Mouse (Mus musculus) forebrain, embryonic 11.5 days (tissue): ENCODE measurements around the gene Ppp3ca. TPM values are rescaled to one million over a fixed set of nuclear protein-coding genes. Genes with fewer than 3 reads are reported as not detected.
A peak's percentile ranks its signal among the peaks of the same experiment; 100 is the strongest.

Experiments used
- ATAC-seq: fragments of 200-750 bp; cut with Nextera tagmentation; replicated peaks from 2 replicates; pipeline ENCODE4 v1.8.0; 2017; ENCODE audit warnings: moderate TSS enrichment; ENCODE audit not compliant: low FRiP score
- DNase-seq: peaks from one replicate; pipeline ENCODE4 v3.0.0-alpha.2; 2017; ENCODE audit warnings: low spot score
- H3K27ac ChIP-seq: fragments of 300-500 bp; sonication (generic); 2 replicates; pipeline ENCODE4 v1.5.1; 2014; ENCODE audit warnings: low read depth, low read length
- H3K27me3 ChIP-seq: fragments of 300-500 bp; sonication (generic); 2 replicates; pipeline ENCODE4 v1.6.1; 2014; ENCODE audit warnings: mild to moderate bottlenecking, low read length, mixed read lengths; ENCODE audit not compliant: control insufficient read depth, insufficient read depth
- H3K36me3 ChIP-seq: fragments of 300-500 bp; sonication (generic); 2 replicates; pipeline ENCODE4 v1.6.1; 2014; ENCODE audit warnings: mild to moderate bottlenecking, low read length, moderate library complexity, mixed read lengths; ENCODE audit not compliant: control insufficient read depth, insufficient read depth
- H3K4me1 ChIP-seq: fragments of 300-500 bp; sonication (generic); replicated peaks from 2 replicates; pipeline ENCODE4 v1.6.1; 2014; ENCODE audit warnings: low read length, mixed read lengths; ENCODE audit not compliant: control insufficient read depth, insufficient read depth
- H3K4me2 ChIP-seq: fragments of 300-500 bp; sonication (generic); 2 replicates; pipeline ENCODE4 v1.6.1; 2014; ENCODE audit warnings: low read depth, mild to moderate bottlenecking, low read length, moderate library complexity, mixed read lengths; ENCODE audit not compliant: severe bottlenecking
- H3K4me3 ChIP-seq: fragments of 300-500 bp; sonication (generic); 2 replicates; pipeline ENCODE4 v1.5.1; 2014; ENCODE audit warnings: low read depth, low read length
- H3K9ac ChIP-seq: fragments of 300-500 bp; sonication (generic); 2 replicates; pipeline ENCODE4 v1.6.1; 2014; ENCODE audit warnings: low read length
- H3K9me3 ChIP-seq: fragments of 300-500 bp; sonication (generic); 2 replicates; pipeline ENCODE4 v1.6.1; 2016; ENCODE audit warnings: low read length, mixed read lengths; ENCODE audit not compliant: control insufficient read depth
- WGBS: fragments of 180-500 bp; shearing (Covaris S2); extraction: QIAGEN DNeasy Blood & Tissue Kit; methylation state at CpG from one replicate; pipeline ENCODE4 v1.1.7; 2014; 5-methylcytosine and 5-hydroxymethylcytosine counted together
- polyA plus RNA-seq: library from polyadenylated mRNA; unstranded; fragments of >200 nt; fragmentation: Nextera tagmentation; extraction: Ambion mirVana; gene quantifications from 2 replicates; pipeline ENCODE4 v1.2.1, GENCODE M21; 2014

The Ppp3ca gene
- 57.8 and 59.0 TPM in 2 replicates for polyA plus RNA-seq

DNA sequence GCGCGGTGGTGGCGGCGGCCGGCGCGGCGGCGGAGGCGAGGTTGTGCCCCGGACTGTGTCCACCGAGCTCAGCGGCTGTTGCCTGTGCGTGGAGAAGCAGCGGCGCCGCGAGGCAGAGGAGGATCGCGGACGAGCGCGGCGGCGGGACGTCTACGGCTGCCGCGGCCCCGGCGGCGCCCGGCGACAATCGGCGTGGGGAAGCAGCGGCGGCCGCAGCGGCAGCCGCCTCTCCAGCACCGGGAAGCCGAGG is at the start of gene Ppp3ca:
Ppp3ca (plus strand) TSS at position 15 of the 250 bp plus-strand sequence.
- DNase-seq (no peak), ATAC-seq (peak; percentile 54)
- 0% methylated on average over 17 of the region's 43 CpGs for WGBS
- Histone ChIP-seq H3K27ac (peak within 1 kb of the TSS; percentile 85), H3K4me1 (no peaks in the 10 kb centered on the region; the same call in 1 of the 2 replicates), H3K9me3 (no peaks in the 10 kb centered on the region), H3K27me3 (no peaks in the 10 kb centered on the region), H3K36me3 (no peaks in the 10 kb centered on the region), H3K4me2 (peak within 1 kb of the TSS; percentile 84), H3K4me3 (peak within 1 kb of the TSS; percentile 84), H3K9ac (peak within 1 kb of the TSS; percentile 77)

DNA sequence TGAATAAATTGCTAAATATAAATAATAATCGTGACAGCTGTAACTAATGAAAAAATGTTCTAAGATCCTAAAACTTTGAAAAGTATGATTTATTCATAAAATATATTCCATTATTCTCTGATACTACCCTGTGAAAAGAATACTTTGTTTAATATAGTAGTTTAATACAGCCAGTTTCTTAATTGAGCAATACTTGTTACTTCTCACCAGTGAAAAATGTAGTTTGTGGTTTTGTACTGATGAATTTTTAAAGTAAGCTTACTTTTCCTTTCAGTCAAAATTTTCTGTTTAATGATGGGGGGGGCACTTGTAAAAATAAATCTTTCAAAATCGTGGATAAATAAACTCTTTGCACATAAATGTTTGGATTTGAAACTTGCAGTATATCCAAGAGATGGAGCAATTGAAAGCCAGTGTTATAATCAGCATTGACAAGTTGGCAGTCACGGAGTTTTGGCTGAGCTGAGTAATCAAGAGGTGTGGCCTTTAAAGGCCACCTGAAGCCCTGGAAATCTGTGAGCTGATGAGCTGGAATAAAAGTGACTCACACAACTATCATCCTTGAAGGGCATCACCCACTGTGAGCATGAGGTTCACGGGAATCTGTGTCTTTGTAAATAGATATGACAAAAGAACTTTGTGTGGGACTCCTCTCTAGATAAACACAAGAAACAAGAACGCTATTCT is 29.2 kb upstream of the Ppp3ca start:
- no peaks in the 10 kb centered on the region for H3K4me1 ChIP-seq
- ATAC-seq (no peak), DNase-seq (no peak)
- H3K36me3 ChIP-seq = no peaks in the 10 kb centered on the region
- no peak overlapping the region for H3K27ac ChIP-seq
- no peaks in the 10 kb centered on the region for H3K27me3 ChIP-seq
- H3K9me3 ChIP-seq = no peaks in the 10 kb centered on the region
- H3K4me3 ChIP-seq = no peak overlapping the region
- H3K9ac ChIP-seq = no peak overlapping the region
- 80% methylated on average over 5 of the region's 5 CpGs for WGBS
- no peak overlapping the region for H3K4me2 ChIP-seq

DNA sequence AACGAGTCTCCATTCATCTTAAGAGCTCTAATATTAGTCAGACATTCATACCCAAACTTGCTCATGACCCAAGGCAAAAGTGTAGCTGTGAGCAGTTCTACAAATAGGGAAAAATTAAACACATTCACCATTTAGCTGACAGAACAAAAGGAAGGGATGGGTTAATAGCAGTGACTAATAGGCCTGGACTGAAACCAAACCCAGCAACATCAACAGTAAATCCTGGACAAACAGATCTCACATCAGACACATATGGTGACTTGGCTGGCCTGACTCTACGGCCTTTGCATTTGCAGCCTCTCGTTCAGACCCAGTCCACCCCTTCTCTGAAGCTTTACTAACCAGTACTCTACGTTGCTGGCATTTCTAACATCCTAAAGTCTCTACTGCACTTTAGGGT is 19.0 kb upstream of the Ppp3ca start:
- Histone ChIP-seq H3K27ac (no peak overlapping the region), H3K4me2 (no peak overlapping the region), H3K4me3 (no peak overlapping the region), H3K36me3 (no peaks in the 10 kb centered on the region), H3K4me1 (no peaks in the 10 kb centered on the region), H3K9me3 (no peaks in the 10 kb centered on the region), H3K9ac (no peak overlapping the region), H3K27me3 (no peaks in the 10 kb centered on the region)
- ATAC-seq = no peak
- no peak for DNase-seq
- 79% methylated on average over 4 of the region's 4 CpGs for WGBS

DNA sequence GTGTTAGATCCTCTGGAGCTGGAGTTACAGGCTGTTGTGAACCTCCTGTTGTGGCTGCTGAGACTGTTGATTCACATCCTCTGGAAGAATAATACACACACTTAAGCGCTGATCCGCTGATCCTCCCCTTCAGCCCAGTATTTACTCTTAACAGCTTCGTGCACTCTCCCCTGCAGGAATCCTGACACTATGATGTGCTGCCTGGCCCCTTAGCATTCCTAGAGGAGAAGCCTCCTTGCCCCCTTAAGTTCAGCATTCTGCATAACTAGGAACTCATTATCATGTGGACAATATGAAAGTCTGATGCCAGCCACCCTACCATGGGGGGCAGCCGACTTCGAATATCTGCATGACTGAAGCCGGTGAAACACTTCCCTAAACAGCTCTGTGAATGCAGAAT is 18.4 kb upstream of the Ppp3ca start:
- H3K4me3 ChIP-seq = no peak overlapping the region
- no peak overlapping the region for H3K9ac ChIP-seq
- H3K27ac ChIP-seq = no peak overlapping the region
- no peaks in the 10 kb centered on the region for H3K27me3 ChIP-seq
- no peak; the same call in 1 of the 2 replicates for ATAC-seq
- H3K4me2 ChIP-seq = no peak overlapping the region
- no peak for DNase-seq
- H3K9me3 ChIP-seq = no peaks in the 10 kb centered on the region
- 24% methylated on average over 6 of the region's 6 CpGs for WGBS
- H3K36me3 ChIP-seq = no peaks in the 10 kb centered on the region
- no peaks in the 10 kb centered on the region for H3K4me1 ChIP-seq

GRCm38 (mm10) chr3:136656460-136657035 is 13.4 kb upstream of the Ppp3ca start:
- DNase-seq (no peak), ATAC-seq (no peak)
- no peaks in the 10 kb centered on the region for H3K36me3 ChIP-seq
- H3K4me2 ChIP-seq = no peak overlapping the region
- H3K27ac ChIP-seq = no peak overlapping the region
- H3K4me3 ChIP-seq = no peak overlapping the region
- H3K27me3 ChIP-seq = no peaks in the 10 kb centered on the region
- H3K4me1 ChIP-seq = no peaks in the 10 kb centered on the region
- no peaks in the 10 kb centered on the region for H3K9me3 ChIP-seq
- no peak overlapping the region for H3K9ac ChIP-seq
- 91% methylated on average over 3 of the region's 3 CpGs for WGBS

DNA sequence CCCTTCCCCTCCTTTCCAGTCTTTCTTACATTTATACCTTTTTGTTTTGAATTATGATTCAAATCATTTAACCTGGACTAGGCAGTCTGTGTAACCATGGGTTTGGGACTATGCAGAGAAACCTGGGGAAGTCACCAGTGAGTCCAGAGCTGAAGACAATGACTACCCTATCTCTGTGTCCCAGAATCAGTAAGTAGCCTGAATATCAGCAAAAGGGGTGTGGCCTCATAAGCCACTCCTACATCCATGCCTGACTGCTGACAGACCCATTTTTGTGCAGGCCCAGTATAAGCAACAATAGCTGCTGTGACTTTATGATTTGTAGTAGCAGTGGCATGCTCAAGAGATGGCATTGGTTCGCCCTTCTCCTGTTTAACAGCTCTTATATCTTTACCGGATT is 11.2 kb upstream of the Ppp3ca start:
- Histone ChIP-seq H3K4me1 (no peaks in the 10 kb centered on the region), H3K4me3 (no peak overlapping the region), H3K27me3 (no peaks in the 10 kb centered on the region), H3K27ac (no peak overlapping the region), H3K9ac (no peak overlapping the region), H3K36me3 (no peaks in the 10 kb centered on the region), H3K4me2 (no peak overlapping the region), H3K9me3 (no peaks in the 10 kb centered on the region)
- DNase-seq (no peak), ATAC-seq (no peak)
- WGBS = 87% methylated on average over 2 of the region's 2 CpGs

DNA sequence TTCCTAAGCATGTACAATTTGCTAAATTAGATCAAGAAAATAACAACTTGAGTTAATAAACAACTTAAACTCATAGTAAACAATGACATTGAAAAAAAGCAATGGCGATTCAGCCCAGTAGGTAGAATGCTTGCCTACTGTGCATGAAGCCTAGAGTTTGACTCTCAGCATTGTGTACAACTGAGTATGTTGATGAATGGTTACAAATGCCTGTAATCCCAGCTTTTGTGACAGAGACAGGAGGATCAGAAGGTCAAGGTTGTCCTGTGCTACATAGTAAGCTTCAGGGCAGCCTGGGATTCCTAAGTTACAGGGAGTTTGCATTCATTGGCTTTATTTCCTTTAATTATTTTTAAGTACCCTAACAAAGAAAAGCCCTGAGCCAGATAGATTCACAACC is 4.8 kb upstream of the Ppp3ca start:
- Histone ChIP-seq H3K4me1 (no peaks in the 10 kb centered on the region; the same call in 1 of the 2 replicates), H3K4me3 (no peak overlapping the region), H3K9ac (no peak overlapping the region), H3K36me3 (no peaks in the 10 kb centered on the region), H3K9me3 (no peaks in the 10 kb centered on the region), H3K27me3 (no peaks in the 10 kb centered on the region), H3K27ac (no peak overlapping the region), H3K4me2 (no peak overlapping the region)
- no peak for DNase-seq
- no peak for ATAC-seq
- 76% methylated on average over 1 of the region's 1 CpGs for WGBS

- H3K4me1 ChIP-seq = no peaks in the 10 kb centered on the region; the same call in 1 of the 2 replicates
- H3K4me2 ChIP-seq = no peak overlapping the region
- no peaks in the 10 kb centered on the region for H3K36me3 ChIP-seq
- no peak overlapping the region for H3K4me3 ChIP-seq
- no peaks in the 10 kb centered on the region for H3K27me3 ChIP-seq
- WGBS = 83% methylated on average over 2 of the region's 2 CpGs
- no peaks in the 10 kb centered on the region for H3K9me3 ChIP-seq
- no peak overlapping the region for H3K9ac ChIP-seq
- ATAC-seq = no peak
- no peak for DNase-seq
- no peak overlapping the region for H3K27ac ChIP-seq
Measured at GRCm38 (mm10) chr3:136668072-136668471, 1.9 kb upstream of the Ppp3ca start.
